Mouse (Mus musculus) heart, embryonic 16.5 days (tissue): Measurements from ENCODE around the gene Nadk2. TPM values are rescaled to one million over a fixed set of nuclear protein-coding genes. Genes with fewer than 3 reads are reported as not detected.

ENCODE experiments used
- ATAC-seq: fragments of 200-750 bp; cut with Nextera tagmentation; replicated peaks from 2 replicates; pipeline ENCODE4 v1.8.0; 2017; ENCODE audit warnings: moderate number of reproducible peaks; ENCODE audit not compliant: insufficient read depth, low FRiP score; ENCODE audit errors: extremely low read depth
- H3K27ac ChIP-seq: fragments of 300-500 bp; sonication (generic); 2 replicates; pipeline ENCODE4 v1.5.1; 2014; ENCODE audit warnings: mild to moderate bottlenecking, low read length, control low read depth, moderate library complexity
- H3K27me3 ChIP-seq: fragments of 300-500 bp; sonication (generic); 2 replicates; pipeline ENCODE4 v1.6.1; 2014; ENCODE audit warnings: low read length, mixed read lengths; ENCODE audit not compliant: control insufficient read depth, insufficient read depth
- H3K36me3 ChIP-seq: fragments of 300-500 bp; sonication (generic); 2 replicates; pipeline ENCODE4 v1.6.1; 2014; ENCODE audit not compliant: control insufficient read depth, insufficient read depth
- H3K4me1 ChIP-seq: fragments of 300-500 bp; sonication (generic); 2 replicates; pipeline ENCODE4 v1.6.1; 2014; ENCODE audit warnings: low read length, mixed read lengths; ENCODE audit not compliant: control insufficient read depth, insufficient read depth
- H3K4me2 ChIP-seq: fragments of 300-500 bp; sonication (generic); 2 replicates; pipeline ENCODE4 v1.6.1; 2014; ENCODE audit warnings: low read depth, mild to moderate bottlenecking, control low read depth, low read length
- H3K4me3 ChIP-seq: fragments of 300-500 bp; sonication (generic); 2 replicates; pipeline ENCODE4 v1.5.1; 2014; ENCODE audit warnings: mild to moderate bottlenecking, control low read depth, low read length
- H3K9ac ChIP-seq: fragments of 300-500 bp; sonication (generic); 2 replicates; pipeline ENCODE4 v1.6.1; 2014; ENCODE audit warnings: low read length, control low read depth
- H3K9me3 ChIP-seq: fragments of 300-500 bp; sonication (generic); replicated peaks from 2 replicates; pipeline ENCODE4 v1.6.1; 2016; ENCODE audit warnings: low read length; ENCODE audit not compliant: control insufficient read depth
- WGBS: fragments of 180-500 bp; shearing (Covaris S2); extraction: QIAGEN DNeasy Blood & Tissue Kit; methylation state at CpG from one replicate; pipeline ENCODE4 v1.1.7; 2014; 5-methylcytosine and 5-hydroxymethylcytosine counted together
- polyA plus RNA-seq: library from polyadenylated mRNA; unstranded; fragments of >200 nt; fragmentation: Nextera tagmentation; extraction: Ambion mirVana; gene quantifications from 2 replicates; pipeline ENCODE4 v1.2.1, GENCODE M21; 2015

Gene Nadk2
- polyA plus RNA-seq, 1 experiment from 2014 or later: 45.8 TPM

- peaks cover 5% of the 10 kb centered on the region; the same call in 1 of the 2 replicates for H3K36me3 ChIP-seq
- no peaks in the 10 kb centered on the region for H3K9me3 ChIP-seq
- no peak overlapping the region for H3K4me3 ChIP-seq
- peaks cover 49% of the 10 kb centered on the region for H3K4me1 ChIP-seq
- no peak overlapping the region for H3K9ac ChIP-seq
- no peaks in the 10 kb centered on the region for H3K27me3 ChIP-seq
- H3K4me2 ChIP-seq: no peak overlapping the region
- ATAC-seq: 0 out of 2 replicates have a peak, but pooled peaks have one; percentile 29
- WGBS: 46% methylated on average over 3 of the region's 3 CpGs
- peak overlapping the region; percentile 14; the same call in 1 of the 2 replicates for H3K27ac ChIP-seq
Observed at GRCm38 (mm10) chr15:9081294-9081693, 10.2 kb downstream of the Nadk2 start.

DNA sequence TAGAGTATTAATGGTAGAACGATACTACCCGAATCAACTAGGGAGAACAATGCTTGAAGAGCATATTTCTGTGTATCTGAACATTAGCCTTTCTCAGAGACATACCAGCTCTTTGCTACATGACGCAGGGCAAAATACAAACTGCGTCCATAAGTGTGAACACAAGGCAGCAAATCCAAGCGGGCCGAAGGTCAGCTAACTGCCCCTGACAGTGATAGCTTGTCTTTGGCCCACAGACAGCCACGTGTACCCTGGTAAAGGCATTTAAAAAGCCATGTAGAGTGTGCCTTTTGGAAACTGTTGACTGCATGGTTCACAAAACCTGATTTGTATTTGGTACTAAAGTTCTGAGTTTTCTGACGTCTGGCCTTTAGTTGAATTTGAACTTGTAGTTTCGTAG lies 11.7 kb downstream of the Nadk2 start:
- H3K4me2 ChIP-seq: no peak overlapping the region
- WGBS: 59% methylated on average over 9 of the region's 9 CpGs
- no peaks in the 10 kb centered on the region for H3K9me3 ChIP-seq
- no peak overlapping the region for H3K9ac ChIP-seq
- peaks cover 6% of the 10 kb centered on the region; the same call in 1 of the 2 replicates for H3K36me3 ChIP-seq
- H3K27ac ChIP-seq: no peak overlapping the region
- no peak for ATAC-seq
- no peaks in the 10 kb centered on the region for H3K27me3 ChIP-seq
- peaks cover 48% of the 10 kb centered on the region for H3K4me1 ChIP-seq
- no peak overlapping the region for H3K4me3 ChIP-seq

GRCm38 (mm10) chr15:9086813-9087212 lies 15.8 kb downstream of the Nadk2 start:
- H3K27me3 ChIP-seq: no peaks in the 10 kb centered on the region
- peaks cover 17% of the 10 kb centered on the region for H3K36me3 ChIP-seq
- H3K4me3 ChIP-seq: no peak overlapping the region
- H3K9me3 ChIP-seq: no peaks in the 10 kb centered on the region
- WGBS: 46% methylated on average over 11 of the region's 11 CpGs
- no peak overlapping the region for H3K27ac ChIP-seq
- peaks cover 17% of the 10 kb centered on the region for H3K4me1 ChIP-seq
- no peak overlapping the region for H3K4me2 ChIP-seq
- no peak overlapping the region for H3K9ac ChIP-seq
- ATAC-seq: no peak

GRCm38 (mm10) chr15:9087421-9087820 lies 16.4 kb downstream of the Nadk2 start:
- no peak overlapping the region for H3K4me2 ChIP-seq
- H3K4me1 ChIP-seq: peaks cover 16% of the 10 kb centered on the region
- H3K4me3 ChIP-seq: no peak overlapping the region
- 62% methylated on average over 5 of the region's 5 CpGs for WGBS
- ATAC-seq: no peak
- peaks cover 17% of the 10 kb centered on the region for H3K36me3 ChIP-seq
- no peak overlapping the region for H3K27ac ChIP-seq
- no peaks in the 10 kb centered on the region for H3K27me3 ChIP-seq
- H3K9ac ChIP-seq: no peak overlapping the region
- H3K9me3 ChIP-seq: no peaks in the 10 kb centered on the region

DNA sequence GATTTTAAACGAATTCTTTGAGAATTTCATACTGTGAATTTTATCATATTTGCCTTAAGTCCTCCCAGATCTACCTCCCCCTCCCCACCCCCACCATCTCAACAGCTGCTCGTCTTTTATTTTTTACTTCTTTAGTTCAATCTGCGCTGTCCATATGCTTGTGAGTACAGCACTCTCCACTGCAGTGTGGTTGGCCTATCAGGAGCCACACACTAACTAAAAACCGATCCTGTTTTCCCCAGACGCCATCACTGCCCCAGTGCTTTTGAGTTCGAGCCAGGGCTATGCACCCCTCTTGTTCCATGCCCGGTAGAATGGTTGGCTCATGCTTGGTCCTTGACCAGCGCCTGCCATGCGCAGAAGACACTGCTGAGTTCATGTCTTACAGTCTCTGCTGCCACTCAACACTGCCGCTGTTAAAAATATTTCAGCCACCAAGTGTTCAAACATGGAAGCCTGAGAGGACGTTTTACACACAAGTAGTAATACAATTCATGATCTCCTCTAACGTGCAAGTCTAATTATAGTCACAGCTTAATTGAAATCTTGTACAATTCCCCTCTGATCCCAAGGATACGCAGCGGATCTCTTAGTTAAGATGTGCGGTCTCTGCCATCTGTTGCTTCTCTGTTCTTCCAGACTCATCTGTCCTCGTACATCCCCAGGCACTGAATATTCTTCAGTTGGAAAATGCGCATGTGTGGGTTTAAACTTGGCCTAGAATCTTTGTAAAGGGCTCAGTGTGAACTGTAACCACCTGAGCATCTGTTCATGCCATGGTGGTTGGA lies 17.0 kb downstream of the Nadk2 start:
- ATAC-seq: no peak
- Histone ChIP-seq H3K4me3 (no peak overlapping the region), H3K27me3 (no peaks in the 10 kb centered on the region), H3K4me2 (no peak overlapping the region), H3K27ac (peak overlapping the region; percentile 31), H3K36me3 (peaks cover 22% of the 10 kb centered on the region), H3K4me1 (peaks cover 13% of the 10 kb centered on the region), H3K9ac (no peak overlapping the region), H3K9me3 (no peaks in the 10 kb centered on the region)
- WGBS: 80% methylated on average over 17 of the region's 17 CpGs

- Histone ChIP-seq H3K27ac (no peak overlapping the region), H3K4me2 (no peak overlapping the region), H3K9ac (no peak overlapping the region), H3K4me3 (no peak overlapping the region), H3K36me3 (peaks cover 24% of the 10 kb centered on the region), H3K27me3 (no peaks in the 10 kb centered on the region), H3K4me1 (peaks cover 13% of the 10 kb centered on the region), H3K9me3 (no peaks in the 10 kb centered on the region)
- WGBS: 78% methylated on average over 8 of the region's 8 CpGs
- no peak for ATAC-seq
Observed at GRCm38 (mm10) chr15:9088683-9089072, 17.6 kb downstream of the Nadk2 start.

- no peak for ATAC-seq
- Histone ChIP-seq H3K4me1 (peaks cover 13% of the 10 kb centered on the region), H3K27ac (no peak overlapping the region), H3K36me3 (peaks cover 25% of the 10 kb centered on the region), H3K4me3 (no peak overlapping the region), H3K9me3 (no peaks in the 10 kb centered on the region), H3K27me3 (no peaks in the 10 kb centered on the region), H3K4me2 (no peak overlapping the region), H3K9ac (no peak overlapping the region)
- 36% methylated on average over 2 of the region's 2 CpGs for WGBS
Observed at GRCm38 (mm10) chr15:9089136-9089720, 18.2 kb downstream of the Nadk2 start.

- peaks cover 28% of the 10 kb centered on the region for H3K36me3 ChIP-seq
- peaks cover 16% of the 10 kb centered on the region for H3K4me1 ChIP-seq
- no peak for ATAC-seq
- H3K4me3 ChIP-seq: no peak overlapping the region
- H3K9ac ChIP-seq: no peak overlapping the region
- 73% methylated on average over 5 of the region's 5 CpGs for WGBS
- H3K27ac ChIP-seq: no peak overlapping the region
- H3K9me3 ChIP-seq: no peaks in the 10 kb centered on the region
- H3K4me2 ChIP-seq: no peak overlapping the region
- H3K27me3 ChIP-seq: no peaks in the 10 kb centered on the region
Observed at GRCm38 (mm10) chr15:9090662-9091061, 19.6 kb downstream of the Nadk2 start.

DNA sequence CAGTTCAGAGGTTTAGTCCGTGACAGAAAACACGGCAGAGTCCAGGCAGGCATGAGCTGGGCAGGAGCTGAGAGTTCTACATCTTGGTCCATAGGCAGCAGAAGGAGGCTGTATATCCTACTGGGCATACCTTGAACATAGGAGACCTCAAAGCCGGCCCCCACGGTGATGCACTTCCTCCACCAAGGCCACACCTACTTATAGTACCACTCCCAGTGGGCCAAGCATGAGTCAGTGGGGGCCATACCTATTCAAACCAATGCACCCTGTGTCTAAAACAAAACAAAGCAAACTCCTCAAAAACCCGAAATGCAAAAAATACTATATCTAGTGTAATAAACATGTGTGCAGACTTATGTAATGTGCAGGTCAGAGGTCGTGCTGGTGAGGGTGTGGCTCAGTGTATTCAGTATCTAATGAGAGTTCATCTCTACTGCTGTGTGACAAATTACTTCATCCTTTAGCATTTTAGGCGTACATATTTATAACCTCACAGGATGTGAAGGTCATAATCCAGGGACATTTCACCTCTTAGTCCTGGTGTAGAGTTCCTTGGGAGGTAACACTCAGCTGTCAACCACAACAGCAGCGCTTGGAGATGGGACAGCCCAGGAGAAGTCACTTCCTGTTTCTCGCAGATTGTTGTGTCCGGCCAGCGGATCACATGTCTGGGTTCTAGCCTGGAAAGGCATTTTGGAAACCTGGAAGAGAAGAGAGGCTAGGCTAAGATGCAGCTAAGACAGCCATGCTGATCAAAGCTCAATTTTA lies 22.7 kb downstream of the Nadk2 start:
- H3K4me3 ChIP-seq: no peak overlapping the region
- ATAC-seq: no peak

More for the DNA sequence above, 22.7 kb downstream of the Nadk2 start:
- 61% methylated on average over 11 of the region's 11 CpGs for WGBS
- no peaks in the 10 kb centered on the region for H3K9me3 ChIP-seq
- H3K27ac ChIP-seq: no peak overlapping the region
- H3K4me1 ChIP-seq: peaks cover 6% of the 10 kb centered on the region
- H3K4me2 ChIP-seq: no peak overlapping the region
- H3K9ac ChIP-seq: no peak overlapping the region
- no peaks in the 10 kb centered on the region for H3K27me3 ChIP-seq
- peaks cover 33% of the 10 kb centered on the region for H3K36me3 ChIP-seq
